Mouse (Mus musculus) 3134 (cell line): ENCODE results near the gene Epha6.
A peak's percentile ranks its signal among the peaks of the same experiment; 100 is the strongest.

Experiments
- DNase-seq: peaks from one replicate; pipeline ENCODE4 v3.0.0-alpha.2; 2011; ENCODE audit warnings: low spot score; ENCODE audit not compliant: insufficient read length; ENCODE audit errors: extremely low read depth

Epha6 gene

DNA sequence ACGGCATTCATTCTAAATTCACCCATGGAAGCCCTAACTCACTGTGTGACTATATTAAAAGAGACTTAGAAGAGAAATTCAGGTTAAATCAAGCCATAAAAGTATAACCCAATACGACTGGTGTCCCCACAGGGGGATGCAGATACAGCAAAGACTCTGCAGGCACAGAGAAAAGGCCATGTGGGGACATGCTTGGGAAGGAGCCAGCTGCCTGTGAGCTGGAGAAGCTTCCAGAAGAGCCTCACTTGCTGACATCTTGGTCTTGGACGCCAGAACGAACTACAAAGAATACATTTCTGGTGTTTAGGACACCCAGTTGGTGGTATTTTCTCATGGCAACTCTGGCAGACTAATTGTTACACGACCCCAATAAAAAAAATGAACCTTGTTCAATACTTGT lies 920.2 kb downstream of the Epha6 start:
- no peak for DNase-seq

GRCm38 (mm10) chr16:59683434-59683833 lies 921.9 kb downstream of the Epha6 start:
- DNase-seq, result peak; percentile 4

DNA sequence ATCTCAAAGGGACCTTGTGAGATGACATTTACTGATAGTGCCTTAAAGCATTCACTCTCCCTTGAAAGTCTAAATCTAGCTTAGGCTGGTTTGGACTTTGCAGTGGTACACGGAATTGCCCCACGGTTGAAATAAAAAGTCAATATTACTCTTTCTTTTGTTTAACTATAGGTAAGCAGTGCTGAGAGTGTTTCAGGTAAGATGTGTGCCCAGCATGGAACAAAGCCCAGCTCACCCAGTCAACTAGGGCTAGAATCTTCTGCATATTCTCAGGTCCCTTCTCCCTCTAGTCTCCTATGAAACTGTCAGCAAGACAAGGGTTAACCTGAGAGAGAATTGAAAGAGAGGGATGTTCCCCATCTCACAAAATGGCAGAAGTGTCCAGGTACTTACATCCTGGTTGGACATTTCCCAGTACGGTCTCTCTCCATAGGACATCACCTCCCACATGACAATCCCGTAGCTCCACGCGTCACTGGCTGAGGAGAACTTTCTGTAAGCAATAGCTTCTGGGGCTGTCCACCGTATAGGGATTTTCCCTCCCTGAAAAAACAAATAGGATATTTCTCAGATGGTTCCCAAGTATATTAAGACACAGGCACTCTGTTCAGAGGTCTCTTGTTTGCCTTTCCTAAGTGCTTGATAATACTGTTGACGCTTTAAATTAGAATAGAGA lies 923.0 kb downstream of the Epha6 start:
- no peak for DNase-seq

DNA sequence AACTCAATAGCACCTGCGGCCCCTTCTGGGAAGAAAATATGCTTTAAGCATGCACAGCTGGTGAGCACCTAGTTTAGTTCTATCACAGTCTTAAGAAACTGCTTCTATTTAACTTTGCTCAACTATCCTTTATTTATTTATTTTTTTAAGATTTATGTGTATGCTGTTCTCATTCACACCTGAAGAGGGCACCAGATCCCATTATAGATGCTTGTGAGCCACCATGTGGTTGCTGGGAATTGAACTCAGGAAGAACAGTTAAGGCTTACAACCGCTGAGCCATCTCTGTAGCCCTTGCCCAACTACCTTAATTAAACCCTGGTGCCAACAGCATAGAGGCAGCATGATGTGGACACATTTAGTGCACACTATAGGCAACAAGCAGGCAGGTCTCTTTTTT lies 938.4 kb downstream of the Epha6 start:
- DNase-seq, result no peak

DNA sequence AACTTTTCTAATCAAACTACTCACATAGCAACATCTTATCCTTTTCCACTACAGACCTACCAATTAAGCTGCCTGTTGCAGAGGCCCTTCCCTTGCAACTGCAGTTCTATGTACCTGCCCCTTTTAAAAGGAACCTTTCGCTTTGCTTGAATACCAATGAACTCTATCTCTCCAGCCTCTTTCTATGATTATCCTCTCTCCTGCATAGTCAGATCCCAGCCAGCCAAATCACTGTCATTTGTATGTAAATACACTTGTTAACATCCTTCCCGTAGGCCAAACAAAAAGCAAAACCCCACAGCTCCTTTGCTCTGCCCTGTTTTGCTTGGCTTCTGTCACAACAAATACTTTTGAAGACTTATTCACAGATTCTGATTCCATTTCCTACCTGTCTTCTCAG lies 961.6 kb downstream of the Epha6 start:
- no peak for DNase-seq

DNA sequence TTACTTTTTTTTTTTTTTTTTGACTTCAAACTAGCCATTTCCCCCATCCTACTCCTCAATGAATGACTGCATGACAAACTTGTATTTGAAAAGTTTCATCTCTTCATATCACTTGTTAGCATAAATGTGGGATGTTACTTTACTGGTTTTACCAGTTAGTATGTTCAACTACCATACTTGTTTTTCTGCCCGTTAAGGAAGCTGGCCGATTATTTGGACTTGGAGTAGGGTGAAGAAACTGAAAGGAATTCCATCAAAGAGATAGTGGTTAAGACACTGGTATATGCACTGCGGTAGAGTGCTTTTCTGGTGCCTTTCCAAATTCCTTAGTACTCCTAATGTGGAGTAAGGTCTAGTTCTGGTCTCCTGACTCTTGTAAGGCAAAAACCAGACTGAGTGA lies 965.3 kb downstream of the Epha6 start:
- DNase-seq, result peak; percentile 7

DNA sequence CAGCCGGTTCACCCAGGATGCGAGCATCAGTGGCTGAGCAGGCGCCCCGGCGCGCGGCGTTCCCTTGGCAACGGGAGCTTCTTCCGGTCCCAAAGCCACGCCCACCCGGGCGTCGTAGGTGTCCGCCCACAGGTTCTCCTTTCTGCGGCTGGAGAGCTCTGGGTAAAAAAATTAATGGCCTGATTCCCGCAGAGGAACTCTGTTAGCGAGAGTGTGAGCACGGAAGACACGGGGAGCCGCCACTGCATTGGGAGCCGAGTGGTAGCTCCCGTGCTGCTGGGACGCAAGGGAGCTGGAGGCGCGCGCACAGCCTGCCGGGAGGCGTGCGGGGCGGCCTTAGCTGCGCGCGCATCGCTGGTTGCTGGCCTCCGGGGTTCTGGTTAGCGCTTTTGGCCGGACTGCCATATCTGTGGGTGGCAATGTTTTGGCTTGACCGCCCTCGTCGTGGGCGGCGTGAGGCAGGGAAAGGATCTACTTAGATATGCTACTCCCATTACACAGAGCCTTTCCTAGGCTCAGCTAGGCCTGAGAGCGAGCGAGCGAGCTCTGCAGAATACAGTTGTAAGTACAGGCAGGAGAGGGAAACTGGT lies 966.1 kb downstream of the Epha6 start, which contains the start of gene Arl6:
Gene Arl6, minus strand, starts transcription at position 290 of the 590 bp plus-strand sequence.
- peak; percentile 96 for DNase-seq

DNA sequence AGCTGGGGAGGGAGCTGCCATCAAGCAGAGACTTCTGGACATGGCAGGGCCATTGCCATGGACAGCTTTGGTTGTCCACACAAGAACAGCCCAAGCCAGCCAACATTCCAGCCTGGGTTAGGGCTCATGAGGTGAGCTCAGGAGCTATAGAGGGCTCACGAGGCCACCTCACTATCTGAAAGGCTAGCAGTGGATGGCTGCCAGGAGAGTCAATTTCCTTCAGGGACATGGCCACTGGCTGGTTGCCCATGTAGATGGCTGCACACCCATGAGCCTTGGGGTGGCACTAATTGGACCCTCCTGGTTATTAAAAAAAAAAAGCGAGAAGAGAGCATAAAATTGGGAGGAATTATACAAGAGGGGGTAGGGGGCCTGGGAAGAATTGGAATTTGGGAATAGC lies 970.7 kb downstream of the Epha6 start:
- DNase-seq, result no peak

- DNase-seq, result no peak
Measured at GRCm38 (mm10) chr16:59621554-59621953, 983.8 kb downstream of the Epha6 start.

- peak; percentile 46 for DNase-seq
Measured at GRCm38 (mm10) chr16:59617167-59617566, 988.2 kb downstream of the Epha6 start.

DNA sequence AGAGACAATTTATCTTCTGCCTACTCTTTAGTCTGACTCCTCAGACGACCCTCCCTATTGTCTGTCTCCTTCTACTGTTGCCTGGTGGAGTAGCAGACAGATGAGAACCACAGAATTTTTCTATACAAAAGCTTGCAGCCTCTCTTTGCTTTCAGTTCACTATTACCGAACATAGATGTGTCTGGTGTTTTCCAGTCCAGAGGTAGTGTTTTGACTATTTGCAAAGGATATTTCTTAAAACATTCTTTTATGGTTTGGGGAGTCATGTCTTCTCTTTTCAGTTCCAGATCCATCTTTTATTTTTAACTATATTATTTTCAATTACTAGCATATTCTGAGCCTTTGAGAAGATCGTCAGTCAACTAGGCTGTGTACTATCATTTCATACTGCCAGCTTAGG lies 989.7 kb downstream of the Epha6 start:
- DNase-seq, result no peak

DNA sequence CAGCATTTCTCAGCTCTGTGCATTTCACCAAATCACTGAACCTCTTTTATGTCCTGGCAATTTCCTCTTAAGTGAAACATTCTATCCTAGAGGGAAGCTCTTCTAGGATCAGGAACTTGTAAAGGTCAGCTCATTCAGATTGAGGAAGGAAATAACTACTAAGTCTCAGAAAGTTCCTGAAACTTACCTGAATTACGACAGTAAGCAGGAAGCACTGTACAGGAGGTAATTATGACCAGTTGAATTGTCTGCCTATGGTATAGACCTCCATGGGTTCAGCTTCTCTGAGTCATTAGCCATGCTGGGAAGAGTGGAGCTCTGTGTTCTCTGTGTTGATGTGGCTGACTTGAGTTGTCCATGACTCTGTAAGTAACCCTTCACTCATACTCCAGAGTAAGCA lies 994.6 kb downstream of the Epha6 start:
- no peak for DNase-seq

GRCm38 (mm10) chr16:59604078-59604781 lies 1001.1 kb downstream of the Epha6 start:
- DNase-seq, result no peak
